Mouse (Mus musculus) MEL (cell line): ENCODE measurements around the gene Morn1.

Experiments used
- BHLHE40 ChIP-seq: IDR thresholded peaks from 2 replicates; pipeline ENCODE4 v1.6.1; 2012; ENCODE audit warnings: low read depth, mild to moderate bottlenecking, inconsistent platforms, low read length, improper control_type of control experiment, borderline replicate concordance
- CHD2 ChIP-seq: IDR thresholded peaks from 2 replicates; pipeline ENCODE4 v1.6.1; 2011; ENCODE audit warnings: low read length, improper control_type of control experiment
- CTCF ChIP-seq, 3 experiments: IDR thresholded peaks in 2 of 3; conservative IDR thresholded peaks in 1 of 3; 2 replicates each; pipeline ENCODE4 v1.5.1; 2011 to 2012; ENCODE audit warnings: low read length in 3 of 3, low read depth in 2 of 3, mild to moderate bottlenecking in 2 of 3, improper control_type of control experiment in 1 of 3, inconsistent platforms in 1 of 3, mixed read lengths in 1 of 3, moderate library complexity in 1 of 3; ENCODE audit not compliant: control insufficient read depth in 1 of 3, insufficient read depth in 1 of 3, poor library complexity in 1 of 3, severe bottlenecking in 1 of 3
- HCFC1 ChIP-seq: IDR thresholded peaks from 2 replicates; pipeline ENCODE4 v1.6.1; 2012; ENCODE audit warnings: low read depth, mild to moderate bottlenecking, inconsistent platforms, low read length, improper control_type of control experiment, moderate library complexity
- MEF2A ChIP-seq: IDR thresholded peaks from 2 replicates; pipeline ENCODE4 v1.6.1; 2014; ENCODE audit warnings: low read depth, mild to moderate bottlenecking, inconsistent platforms, low read length, improper control_type of control experiment; ENCODE audit not compliant: poor library complexity, insufficient replicate concordance, severe bottlenecking; ENCODE audit errors: extremely low read depth
- MYC ChIP-seq: IDR thresholded peaks from 2 replicates; pipeline ENCODE4 v1.6.1; 2011; ENCODE audit warnings: low read depth, mild to moderate bottlenecking, low read length, improper control_type of control experiment, moderate library complexity
- POLR2A ChIP-seq, 2 experiments: IDR thresholded peaks; 2 replicates each; pipeline ENCODE4 v1.6.1; 2011 to 2012; ENCODE audit warnings: low read length in 2 of 2, mild to moderate bottlenecking in 2 of 2, control low read depth in 1 of 2, improper control_type of control experiment in 1 of 2, low read depth in 1 of 2, moderate library complexity in 1 of 2; ENCODE audit not compliant: control insufficient read depth in 1 of 2, insufficient read depth in 1 of 2, poor library complexity in 1 of 2
- POLR2AphosphoS2 ChIP-seq: IDR thresholded peaks from 2 replicates; pipeline ENCODE4 v1.6.1; 2011; ENCODE audit warnings: low read length, improper control_type of control experiment
- UBTF ChIP-seq: IDR thresholded peaks from 2 replicates; pipeline ENCODE4 v1.6.1; 2012; ENCODE audit warnings: low read depth, mild to moderate bottlenecking, inconsistent platforms, low read length, improper control_type of control experiment, moderate library complexity, borderline replicate concordance; ENCODE audit not compliant: insufficient read depth

- TF ChIP-seq CHD2 (no peak), CTCF (IDR thresholded peaks at IDR 0.05 in 2 of 3, conservative IDR thresholded peaks at IDR 0.05 in 1 of 3; ENCODE audit: control insufficient read depth in 1 of 3, insufficient read depth in 1 of 3, low read depth in 2 of 3, low read length in 3 of 3, poor library complexity in 1 of 3, severe bottlenecking in 1 of 3) (no peak), POLR2A (IDR thresholded peaks at IDR 0.05; ENCODE audit: control insufficient read depth in 1 of 2, insufficient read depth in 1 of 2, low read depth in 1 of 2, low read length in 2 of 2, poor library complexity in 1 of 2) (no peak), BHLHE40 (no peak), UBTF (no peak), HCFC1 (no peak), MEF2A (no peak), MYC (no peak), POLR2AphosphoS2 (no peak)
Measured at GRCm38 (mm10) chr4:155074418-155074817, 12.0 kb upstream of the Morn1 start.
